Mouse (Mus musculus): ENCODE measurements at regions not wholly inside any gene's neighbourhood (a gene's known extent, or its start where the extent isn't known, plus 50 kb on each side); places are given as distances from the start of the nearest gene placed in this dataset.
A peak's percentile ranks its signal among the peaks of the same experiment; 100 is the strongest.

DNA sequence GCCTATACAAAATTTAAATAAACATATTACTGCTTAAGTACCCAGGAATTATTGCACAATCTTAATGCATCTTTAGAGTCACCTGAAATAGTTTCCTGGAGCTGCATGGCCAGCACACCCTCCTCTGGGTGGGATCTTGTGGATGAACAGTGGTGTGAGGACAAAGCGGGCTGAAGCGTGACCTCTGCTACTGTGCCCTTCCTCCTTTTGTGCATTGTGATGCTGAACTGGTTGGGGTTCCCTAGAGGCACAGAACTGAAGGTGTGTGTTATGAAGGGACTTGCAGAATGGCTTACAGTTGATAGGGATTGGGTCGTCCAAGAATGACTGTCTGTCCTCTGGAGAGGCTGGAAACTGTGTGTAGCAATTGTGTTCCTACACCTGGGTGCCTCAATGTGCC lies 547.7 kb downstream of the Dok5 start:
- no peak for TF ChIP-seq CTCF (IDR thresholded peaks at IDR 0.05; ENCODE audit: low read depth)
- WGBS: 76% methylated on average over 3 of the region's 3 CpGs
- no peak overlapping the region for H3K27ac ChIP-seq (ENCODE audit: low read depth, low read length)
- H3K4me1 ChIP-seq (replicated peaks; ENCODE audit: control insufficient read depth, insufficient read depth, low read length): no peaks in the 10 kb centered on the region
- ATAC-seq: no peak
- no peak overlapping the region for H3K4me3 ChIP-seq (ENCODE audit: low read depth, low read length)
- H3K9ac ChIP-seq (ENCODE audit: low read depth, low read length): no peak overlapping the region
- H3K9me3 ChIP-seq (ENCODE audit: control insufficient read depth): no peaks in the 10 kb centered on the region
- H3K27me3 ChIP-seq (replicated peaks; ENCODE audit: control insufficient read depth, insufficient read depth, low read length): no peaks in the 10 kb centered on the region
- H3K36me3 ChIP-seq (ENCODE audit: control insufficient read depth, insufficient read depth): no peaks in the 10 kb centered on the region
- H3K4me2 ChIP-seq (replicated peaks; ENCODE audit: low read depth): no peak overlapping the region

- Histone ChIP-seq H3K4me2 (replicated peaks; ENCODE audit: low read depth) (no peak overlapping the region), H3K36me3 (ENCODE audit: control insufficient read depth, insufficient read depth) (no peaks in the 10 kb centered on the region), H3K9ac (ENCODE audit: low read depth, low read length) (no peak overlapping the region), H3K9me3 (ENCODE audit: control insufficient read depth) (no peaks in the 10 kb centered on the region), H3K27ac (ENCODE audit: low read depth, low read length) (no peak overlapping the region), H3K4me1 (replicated peaks; ENCODE audit: control insufficient read depth, insufficient read depth, low read length) (no peaks in the 10 kb centered on the region), H3K4me3 (ENCODE audit: low read depth, low read length) (no peak overlapping the region), H3K27me3 (replicated peaks; ENCODE audit: control insufficient read depth, insufficient read depth, low read length) (no peaks in the 10 kb centered on the region)
- no peak for TF ChIP-seq CTCF (IDR thresholded peaks at IDR 0.05; ENCODE audit: low read depth)
- WGBS: 50% methylated on average over 10 of the region's 10 CpGs
- ATAC-seq: no peak
Measured at GRCm38 (mm10) chr2:171253194-171253593, 521.6 kb downstream of the Dok5 start.

DNA sequence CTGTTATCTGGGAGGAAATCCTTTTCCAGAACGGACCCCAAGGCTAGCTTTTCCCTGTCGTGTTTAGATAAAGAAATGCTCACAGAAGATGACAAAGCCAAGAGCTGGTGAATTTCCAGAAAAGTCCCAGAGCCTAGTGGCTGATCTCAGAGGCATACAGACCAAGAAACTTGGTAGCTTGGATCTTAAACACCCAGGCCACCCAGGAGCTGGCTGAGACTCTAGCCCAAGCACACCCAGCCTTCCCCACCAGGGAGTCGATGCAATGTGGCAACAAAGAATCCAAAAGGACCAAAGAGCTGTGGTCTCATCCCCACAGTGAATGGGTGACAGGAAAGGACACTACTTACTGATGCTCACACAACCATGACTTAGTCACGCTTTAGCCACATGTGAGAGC lies 513.8 kb downstream of the Dok5 start:
- no peak for TF ChIP-seq CTCF (IDR thresholded peaks at IDR 0.05; ENCODE audit: low read depth)
- WGBS: 53% methylated on average over 4 of the region's 4 CpGs
- no peak overlapping the region for H3K9ac ChIP-seq (ENCODE audit: low read depth, low read length)

GRCm38 (mm10) chr2:171242356-171242755 lies 510.7 kb downstream of the Dok5 start:
- H3K9ac ChIP-seq (ENCODE audit: low read depth, low read length): no peak overlapping the region
- no peak overlapping the region for H3K27ac ChIP-seq (ENCODE audit: low read depth, low read length)
- H3K9me3 ChIP-seq (ENCODE audit: control insufficient read depth): no peaks in the 10 kb centered on the region
- no peak overlapping the region for H3K4me2 ChIP-seq (replicated peaks; ENCODE audit: low read depth)
- ATAC-seq: no peak
- no peaks in the 10 kb centered on the region for H3K36me3 ChIP-seq (ENCODE audit: control insufficient read depth, insufficient read depth)
- H3K27me3 ChIP-seq (replicated peaks; ENCODE audit: control insufficient read depth, insufficient read depth, low read length): no peaks in the 10 kb centered on the region
- H3K4me3 ChIP-seq (ENCODE audit: low read depth, low read length): no peak overlapping the region
- 81% methylated on average over 5 of the region's 5 CpGs for WGBS
- H3K4me1 ChIP-seq (replicated peaks; ENCODE audit: control insufficient read depth, insufficient read depth, low read length): no peaks in the 10 kb centered on the region
- TF ChIP-seq CTCF (IDR thresholded peaks at IDR 0.05; ENCODE audit: low read depth): no peak

More for the DNA sequence above, 513.8 kb downstream of the Dok5 start:
- H3K9me3 ChIP-seq (ENCODE audit: control insufficient read depth): no peaks in the 10 kb centered on the region
- no peaks in the 10 kb centered on the region for H3K27me3 ChIP-seq (replicated peaks; ENCODE audit: control insufficient read depth, insufficient read depth, low read length)
- no peak for ATAC-seq
- H3K4me2 ChIP-seq (replicated peaks; ENCODE audit: low read depth): no peak overlapping the region
- no peaks in the 10 kb centered on the region for H3K4me1 ChIP-seq (replicated peaks; ENCODE audit: control insufficient read depth, insufficient read depth, low read length)
- H3K27ac ChIP-seq (ENCODE audit: low read depth, low read length): no peak overlapping the region
- no peaks in the 10 kb centered on the region for H3K36me3 ChIP-seq (ENCODE audit: control insufficient read depth, insufficient read depth)
- no peak overlapping the region for H3K4me3 ChIP-seq (ENCODE audit: low read depth, low read length)

- Histone ChIP-seq H3K4me1 (replicated peaks; ENCODE audit: control insufficient read depth, insufficient read depth, low read length) (no peaks in the 10 kb centered on the region), H3K36me3 (ENCODE audit: control insufficient read depth, insufficient read depth) (no peaks in the 10 kb centered on the region), H3K9ac (ENCODE audit: low read depth, low read length) (no peak overlapping the region), H3K4me2 (replicated peaks; ENCODE audit: low read depth) (no peak overlapping the region), H3K27ac (ENCODE audit: low read depth, low read length) (no peak overlapping the region), H3K27me3 (replicated peaks; ENCODE audit: control insufficient read depth, insufficient read depth, low read length) (no peaks in the 10 kb centered on the region), H3K4me3 (ENCODE audit: low read depth, low read length) (no peak overlapping the region), H3K9me3 (ENCODE audit: control insufficient read depth) (no peaks in the 10 kb centered on the region)
- ATAC-seq: no peak
- 56% methylated on average over 8 of the region's 8 CpGs for WGBS
- TF ChIP-seq CTCF (IDR thresholded peaks at IDR 0.05; ENCODE audit: low read depth): no peak
Measured at GRCm38 (mm10) chr2:171237276-171237960, 505.8 kb downstream of the Dok5 start.

DNA sequence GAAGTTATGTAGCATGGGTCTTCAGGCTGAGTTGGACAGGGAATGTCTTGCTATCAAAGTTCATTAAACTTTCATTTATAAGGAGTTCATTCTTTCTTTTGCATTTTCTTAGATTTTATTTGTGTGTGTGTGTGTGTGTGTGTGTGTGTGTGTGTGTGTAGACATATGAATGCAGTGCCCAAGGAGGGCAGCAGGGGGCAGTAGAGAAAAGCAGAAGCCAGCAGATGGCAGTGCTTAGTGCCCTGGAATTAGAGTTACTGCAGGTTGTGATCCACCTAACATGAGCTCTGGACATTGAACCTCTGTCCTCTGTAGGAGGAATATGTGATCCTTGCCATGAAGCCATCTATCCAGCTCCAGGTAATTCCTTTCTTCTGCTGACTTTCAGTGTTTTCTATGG lies 501.2 kb downstream of the Dok5 start:
- Histone ChIP-seq H3K9ac (ENCODE audit: low read depth, low read length) (no peak overlapping the region), H3K4me2 (replicated peaks; ENCODE audit: low read depth) (no peak overlapping the region), H3K27ac (ENCODE audit: low read depth, low read length) (no peak overlapping the region), H3K27me3 (replicated peaks; ENCODE audit: control insufficient read depth, insufficient read depth, low read length) (no peaks in the 10 kb centered on the region), H3K4me3 (ENCODE audit: low read depth, low read length) (no peak overlapping the region), H3K36me3 (ENCODE audit: control insufficient read depth, insufficient read depth) (no peaks in the 10 kb centered on the region), H3K4me1 (replicated peaks; ENCODE audit: control insufficient read depth, insufficient read depth, low read length) (no peaks in the 10 kb centered on the region), H3K9me3 (ENCODE audit: control insufficient read depth) (no peaks in the 10 kb centered on the region)
- TF ChIP-seq CTCF (IDR thresholded peaks at IDR 0.05; ENCODE audit: low read depth): peak; percentile 25
- ATAC-seq: no peak

All from intestine, postnatal 0 days (tissue).